Mouse (Mus musculus) limb, embryonic 10.5 days (tissue): ENCODE measurements at regions not wholly inside any gene's neighbourhood (a gene's known extent, or its start where the extent isn't known, plus 50 kb on each side); places are given as distances from the start of the nearest gene placed in this dataset.
A peak's percentile ranks its signal among the peaks of the same experiment; 100 is the strongest.

Source experiments
- DNase-seq: peaks from one replicate; pipeline ENCODE4 v3.0.0-alpha.2; 2017; ENCODE audit warnings: low spot score
- H3K27ac ChIP-seq: fragments of 300-500 bp; sonication (generic); 2 replicates; pipeline ENCODE4 v1.5.1; 2016; ENCODE audit warnings: mild to moderate bottlenecking
- H3K27me3 ChIP-seq: fragments of 300-500 bp; sonication (generic); 2 replicates; pipeline ENCODE4 v1.6.1; 2016; ENCODE audit warnings: low read depth, mild to moderate bottlenecking; ENCODE audit not compliant: poor library complexity, severe bottlenecking
- H3K36me3 ChIP-seq: fragments of 300-500 bp; sonication (generic); 2 replicates; pipeline ENCODE4 v1.6.1; 2016; ENCODE audit warnings: mild to moderate bottlenecking, moderate library complexity
- H3K4me1 ChIP-seq: fragments of 300-500 bp; sonication (generic); 2 replicates; pipeline ENCODE4 v1.6.1; 2016
- H3K4me3 ChIP-seq: fragments of 300-500 bp; sonication (generic); 2 replicates; pipeline ENCODE4 v1.5.1; 2016; ENCODE audit warnings: mild to moderate bottlenecking, moderate library complexity
- H3K9me3 ChIP-seq: fragments of 300-500 bp; sonication (generic); replicated peaks from 2 replicates; pipeline ENCODE4 v1.6.1; 2016; ENCODE audit warnings: mild to moderate bottlenecking
- WGBS: fragments of 180-500 bp; shearing (Covaris S2); methylation state at CpG from one replicate; pipeline ENCODE4 v1.1.7; 2016; 5-methylcytosine and 5-hydroxymethylcytosine counted together

GRCm38 (mm10) chr2:61379076-61379475 lies 199.3 kb upstream of the Tank start:
- Histone ChIP-seq H3K4me1 (no peaks in the 10 kb centered on the region), H3K36me3 (no peaks in the 10 kb centered on the region), H3K4me3 (no peak overlapping the region), H3K9me3 (no peaks in the 10 kb centered on the region), H3K27ac (no peak overlapping the region), H3K27me3 (no peaks in the 10 kb centered on the region)
- DNase-seq, result no peak
- WGBS, result 81% methylated on average over 5 of the region's 5 CpGs

DNA sequence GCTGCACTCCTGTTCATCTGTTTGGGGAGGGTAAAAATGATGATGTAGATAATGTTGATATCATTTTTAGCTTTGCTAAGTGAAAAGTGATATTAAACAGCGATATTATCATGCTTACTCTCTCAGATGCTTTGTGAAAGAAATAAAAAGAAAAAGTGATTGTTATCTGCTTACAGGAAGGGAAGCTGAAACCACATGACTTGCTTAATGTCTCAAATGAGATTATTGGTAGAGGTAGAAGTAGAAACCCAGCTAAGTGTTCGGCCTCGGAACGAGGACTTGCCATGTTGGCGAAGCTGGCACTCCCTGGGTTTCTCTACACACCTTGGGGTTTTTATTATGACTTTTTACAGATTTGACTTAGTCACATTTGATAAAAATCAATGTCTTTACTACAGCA lies 200.1 kb upstream of the Tank start:
- 97% methylated on average over 5 of the region's 5 CpGs for WGBS
- no peak overlapping the region for H3K27ac ChIP-seq
- H3K27me3 ChIP-seq, result no peaks in the 10 kb centered on the region
- no peaks in the 10 kb centered on the region for H3K4me1 ChIP-seq
- H3K9me3 ChIP-seq, result no peaks in the 10 kb centered on the region
- H3K4me3 ChIP-seq, result no peak overlapping the region
- no peak for DNase-seq
- H3K36me3 ChIP-seq, result no peaks in the 10 kb centered on the region

GRCm38 (mm10) chr2:61377756-61378155 lies 200.6 kb upstream of the Tank start:
- WGBS, result 95% methylated on average over 8 of the region's 8 CpGs
- DNase-seq, result no peak
- Histone ChIP-seq H3K4me1 (no peaks in the 10 kb centered on the region), H3K9me3 (no peaks in the 10 kb centered on the region), H3K36me3 (no peaks in the 10 kb centered on the region), H3K4me3 (no peak overlapping the region), H3K27me3 (no peaks in the 10 kb centered on the region), H3K27ac (no peak overlapping the region)

GRCm38 (mm10) chr2:61362606-61363005 lies 215.8 kb upstream of the Tank start:
- H3K27me3 ChIP-seq, result no peaks in the 10 kb centered on the region
- no peak overlapping the region for H3K27ac ChIP-seq
- no peak for DNase-seq
- H3K36me3 ChIP-seq, result no peaks in the 10 kb centered on the region
- H3K4me3 ChIP-seq, result no peak overlapping the region
- H3K9me3 ChIP-seq, result no peaks in the 10 kb centered on the region
- peaks cover 13% of the 10 kb centered on the region for H3K4me1 ChIP-seq
- 50% methylated on average over 4 of the region's 4 CpGs for WGBS

DNA sequence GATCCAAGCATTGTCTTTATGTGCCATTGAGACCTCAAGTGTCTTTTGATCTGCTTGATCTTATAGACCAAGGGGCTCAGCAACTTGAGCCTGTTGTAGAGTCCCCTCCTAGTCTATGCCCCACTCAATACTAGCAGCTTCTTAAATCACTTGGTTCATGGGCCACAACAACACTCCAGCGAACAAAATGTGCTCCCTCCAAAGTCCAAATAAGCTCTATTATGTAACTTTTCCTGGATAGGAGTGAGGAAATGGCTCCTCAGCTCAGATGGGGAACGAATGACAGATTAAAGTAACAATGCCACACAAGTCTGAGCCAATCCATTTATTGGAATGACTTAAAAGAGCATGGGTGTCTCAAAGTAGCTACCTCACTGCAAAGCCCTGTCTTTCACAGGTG lies 217.0 kb upstream of the Tank start:
- H3K27me3 ChIP-seq, result no peaks in the 10 kb centered on the region
- WGBS, result 88% methylated on average over 2 of the region's 2 CpGs
- H3K27ac ChIP-seq, result no peak overlapping the region
- no peaks in the 10 kb centered on the region for H3K9me3 ChIP-seq
- H3K36me3 ChIP-seq, result no peaks in the 10 kb centered on the region
- H3K4me1 ChIP-seq, result peaks cover 13% of the 10 kb centered on the region
- no peak for DNase-seq
- H3K4me3 ChIP-seq, result no peak overlapping the region

- Histone ChIP-seq H3K27ac (peak overlapping the region; percentile 85), H3K36me3 (no peaks in the 10 kb centered on the region), H3K9me3 (no peaks in the 10 kb centered on the region), H3K4me1 (peaks cover 30% of the 10 kb centered on the region), H3K4me3 (no peak overlapping the region), H3K27me3 (no peaks in the 10 kb centered on the region)
- DNase-seq, result peak; percentile 58
- WGBS, result 27% methylated on average over 8 of the region's 8 CpGs
These were observed 224.3 kb upstream of the Tank start for GRCm38 (mm10) chr2:61354104-61354503.

DNA sequence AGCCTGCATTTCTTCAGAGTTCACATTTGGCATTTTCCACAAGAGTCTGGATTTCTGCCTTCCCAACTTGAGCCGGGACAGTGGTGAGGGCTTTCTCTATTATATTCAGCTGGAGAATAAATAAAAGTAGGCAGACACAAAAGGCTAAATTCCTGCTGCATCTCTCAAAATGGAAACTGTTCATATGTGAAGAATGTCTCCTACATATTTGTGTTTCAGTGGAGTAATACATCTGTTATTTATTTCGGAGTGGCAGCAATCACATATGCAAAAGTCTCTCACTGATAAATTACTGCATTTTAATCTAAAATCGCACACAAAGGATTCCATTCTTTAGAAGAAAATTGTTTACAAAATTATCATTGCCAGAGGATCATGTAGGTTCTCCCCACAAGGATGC lies 230.9 kb upstream of the Tank start:
- Histone ChIP-seq H3K4me3 (no peak overlapping the region), H3K27me3 (no peaks in the 10 kb centered on the region), H3K4me1 (peaks cover 11% of the 10 kb centered on the region), H3K9me3 (no peaks in the 10 kb centered on the region), H3K27ac (no peak overlapping the region), H3K36me3 (no peaks in the 10 kb centered on the region)
- no peak for DNase-seq
- WGBS, result 93% methylated on average over 3 of the region's 3 CpGs

DNA sequence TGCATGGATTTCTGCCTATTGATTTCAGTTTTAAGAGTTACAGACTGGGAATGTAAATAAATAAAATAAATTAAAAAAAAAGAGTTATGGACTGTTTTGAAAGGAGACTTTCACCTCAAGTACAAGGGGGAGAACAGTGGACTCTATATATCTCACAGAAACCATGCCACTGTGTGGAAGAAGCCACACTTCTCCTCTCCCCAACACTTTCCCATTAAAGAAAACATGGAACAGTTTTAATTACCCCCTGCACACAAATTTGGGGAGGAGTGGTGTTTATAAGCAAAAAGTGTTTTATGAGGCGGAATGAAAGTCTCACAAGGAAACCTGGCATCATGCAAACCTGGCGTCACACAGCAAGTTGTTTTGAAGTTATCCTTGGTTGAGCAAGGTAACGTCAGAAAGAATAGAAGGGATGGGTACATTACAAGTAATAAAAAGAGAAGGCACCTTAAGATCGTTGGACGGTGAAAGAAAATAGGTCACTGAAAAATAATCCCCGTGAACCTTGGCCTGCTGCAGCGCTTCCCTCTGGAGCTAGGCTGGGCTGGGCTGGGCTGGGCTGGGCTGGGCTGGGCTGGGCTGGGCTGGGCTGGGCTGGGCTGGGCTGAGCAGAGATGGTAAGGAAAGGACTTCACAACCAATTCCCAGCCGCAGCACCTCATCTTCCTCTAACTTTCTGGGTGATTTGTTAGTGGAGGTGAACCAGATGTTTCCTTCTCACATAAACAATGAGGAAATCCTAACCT lies 232.2 kb upstream of the Tank start:
- 49% methylated on average over 8 of the region's 8 CpGs for WGBS
- Histone ChIP-seq H3K27ac (no peak overlapping the region), H3K36me3 (no peaks in the 10 kb centered on the region), H3K4me1 (peaks cover 11% of the 10 kb centered on the region), H3K4me3 (no peak overlapping the region), H3K9me3 (no peaks in the 10 kb centered on the region), H3K27me3 (no peaks in the 10 kb centered on the region)
- no peak for DNase-seq

GRCm38 (mm10) chr2:61345311-61345710 lies 233.1 kb upstream of the Tank start:
- Histone ChIP-seq H3K27ac (no peak overlapping the region), H3K36me3 (no peaks in the 10 kb centered on the region), H3K27me3 (no peaks in the 10 kb centered on the region), H3K9me3 (no peaks in the 10 kb centered on the region), H3K4me1 (peaks cover 11% of the 10 kb centered on the region), H3K4me3 (no peak overlapping the region)
- DNase-seq, result no peak
- 93% methylated on average over 7 of the region's 7 CpGs for WGBS

DNA sequence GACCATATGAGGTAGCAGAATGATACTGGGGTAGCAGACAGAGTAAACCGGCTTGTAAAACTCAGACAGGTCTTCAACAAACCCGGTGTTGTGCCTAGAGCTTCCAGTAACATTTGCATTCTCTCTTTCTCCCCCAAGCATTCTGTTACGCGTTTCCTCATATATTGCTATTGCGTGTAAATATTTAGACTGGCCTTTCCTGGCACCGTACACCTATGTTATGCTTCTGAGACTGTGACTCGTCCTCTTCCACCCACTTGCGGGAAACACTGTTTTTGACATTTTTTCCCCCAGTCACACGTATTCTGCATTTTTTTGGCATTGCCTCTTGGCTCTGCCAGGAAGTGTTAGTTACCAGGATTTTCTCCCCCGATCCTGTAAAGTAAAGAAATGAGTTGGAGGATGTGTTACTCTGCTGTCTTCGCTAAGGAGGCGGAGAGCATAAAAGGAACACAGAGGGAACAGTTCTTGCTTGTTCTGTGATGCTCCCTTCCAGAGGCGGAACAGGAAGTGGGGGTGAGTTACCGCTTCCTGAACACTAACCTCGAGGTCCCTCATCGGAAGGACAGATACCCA lies 233.7 kb upstream of the Tank start:
- H3K36me3 ChIP-seq, result no peaks in the 10 kb centered on the region
- no peak for DNase-seq
- 89% methylated on average over 16 of the region's 16 CpGs for WGBS
- H3K4me3 ChIP-seq, result no peak overlapping the region
- no peaks in the 10 kb centered on the region for H3K9me3 ChIP-seq
- H3K27ac ChIP-seq, result no peak overlapping the region
- H3K27me3 ChIP-seq, result no peaks in the 10 kb centered on the region
- H3K4me1 ChIP-seq, result peaks cover 11% of the 10 kb centered on the region

GRCm38 (mm10) chr2:61341254-61341653 lies 237.1 kb upstream of the Tank start:
- no peak for DNase-seq
- Histone ChIP-seq H3K36me3 (no peaks in the 10 kb centered on the region), H3K27ac (no peak overlapping the region), H3K4me3 (no peak overlapping the region), H3K9me3 (no peaks in the 10 kb centered on the region), H3K4me1 (peaks cover 7% of the 10 kb centered on the region), H3K27me3 (no peaks in the 10 kb centered on the region)
- WGBS, result 80% methylated on average over 5 of the region's 5 CpGs

GRCm38 (mm10) chr2:61319226-61319625 lies 259.2 kb upstream of the Tank start:
- no peaks in the 10 kb centered on the region for H3K9me3 ChIP-seq
- WGBS, result 89% methylated on average over 4 of the region's 4 CpGs
- no peaks in the 10 kb centered on the region for H3K4me1 ChIP-seq
- no peaks in the 10 kb centered on the region for H3K27me3 ChIP-seq
- H3K36me3 ChIP-seq, result no peaks in the 10 kb centered on the region
- no peak for DNase-seq
- H3K4me3 ChIP-seq, result no peak overlapping the region
- no peak overlapping the region for H3K27ac ChIP-seq

DNA sequence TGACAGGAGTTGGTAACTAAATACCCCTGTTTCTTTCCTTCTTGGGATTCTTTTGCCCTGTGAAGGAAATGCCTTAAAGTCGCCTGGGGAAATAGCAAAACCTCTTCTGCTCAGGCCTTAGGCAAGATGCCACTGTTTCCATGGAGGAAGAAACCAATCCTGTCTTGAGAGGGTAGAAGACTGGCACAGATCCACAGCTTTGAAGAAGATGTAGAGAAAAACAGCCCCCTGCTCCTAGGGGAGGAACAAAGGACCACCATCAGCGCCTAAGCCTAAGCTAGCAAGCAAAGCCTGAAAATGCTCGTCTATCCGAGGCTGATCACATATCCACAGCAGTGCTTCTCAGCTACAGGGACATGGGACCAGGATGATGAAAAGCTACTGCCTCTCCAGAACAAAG lies 268.0 kb upstream of the Tank start:
- Histone ChIP-seq H3K4me1 (no peaks in the 10 kb centered on the region), H3K4me3 (no peak overlapping the region), H3K36me3 (no peaks in the 10 kb centered on the region), H3K27ac (no peak overlapping the region), H3K9me3 (no peaks in the 10 kb centered on the region), H3K27me3 (no peaks in the 10 kb centered on the region)
- 90% methylated on average over 4 of the region's 4 CpGs for WGBS
- DNase-seq, result no peak

DNA sequence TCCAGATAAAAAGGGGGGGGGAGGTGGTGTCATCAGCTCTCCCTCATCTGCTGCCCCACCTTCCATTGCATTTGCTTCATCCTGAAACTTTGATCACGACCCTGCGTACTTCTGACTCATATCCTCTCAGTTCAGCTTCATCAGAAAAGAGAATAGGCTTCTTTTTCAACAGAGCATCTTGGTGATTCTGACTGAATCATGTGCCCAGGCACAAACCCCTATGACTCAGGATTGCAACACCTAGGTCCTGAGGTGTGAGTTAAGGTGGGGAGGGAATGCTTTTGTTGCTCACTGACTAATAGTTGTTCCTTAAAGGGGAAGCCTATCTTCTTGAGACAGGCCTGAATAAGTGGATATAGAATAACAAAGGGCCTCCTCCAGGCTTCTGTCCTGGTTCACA lies 269.2 kb upstream of the Tank start:
- H3K4me3 ChIP-seq, result no peak overlapping the region

More for the DNA sequence above, 269.2 kb upstream of the Tank start:
- 89% methylated on average over 2 of the region's 2 CpGs for WGBS
- Histone ChIP-seq H3K36me3 (no peaks in the 10 kb centered on the region), H3K4me1 (no peaks in the 10 kb centered on the region), H3K9me3 (no peaks in the 10 kb centered on the region), H3K27ac (no peak overlapping the region), H3K27me3 (no peaks in the 10 kb centered on the region)
- no peak for DNase-seq
